Mouse (Mus musculus): Measurements from ENCODE around the gene Olfr969.
"Not testable (repeated sequence)": the region's sequence is repeated elsewhere in the genome, so short reads cannot be mapped to it uniquely, and the experiment has no call there.

Olfr969 gene

DNA sequence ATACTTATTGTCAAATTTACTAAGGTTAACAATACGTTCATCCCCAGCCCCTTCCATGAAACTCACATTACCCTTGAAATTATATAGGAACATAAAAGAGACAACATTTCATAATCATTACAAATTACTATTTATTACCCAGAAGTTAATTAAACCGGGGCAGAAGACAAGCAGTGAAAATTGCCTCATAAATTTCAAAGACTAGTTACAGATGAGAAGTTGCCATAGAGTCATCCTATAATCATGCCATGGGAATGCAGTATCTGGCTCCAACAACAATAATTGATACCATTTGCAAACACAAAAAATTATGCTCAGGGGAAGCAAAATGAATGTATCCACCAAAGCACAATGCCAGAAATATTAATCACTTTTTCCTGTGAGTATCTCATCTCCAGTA is at the start of gene Olfr969:
Olfr969 (plus strand) TSS at position 388 of the 400 bp plus-strand sequence.
- DNase-seq (ENCODE audit: low read depth, low spot score) = no peak

DNA sequence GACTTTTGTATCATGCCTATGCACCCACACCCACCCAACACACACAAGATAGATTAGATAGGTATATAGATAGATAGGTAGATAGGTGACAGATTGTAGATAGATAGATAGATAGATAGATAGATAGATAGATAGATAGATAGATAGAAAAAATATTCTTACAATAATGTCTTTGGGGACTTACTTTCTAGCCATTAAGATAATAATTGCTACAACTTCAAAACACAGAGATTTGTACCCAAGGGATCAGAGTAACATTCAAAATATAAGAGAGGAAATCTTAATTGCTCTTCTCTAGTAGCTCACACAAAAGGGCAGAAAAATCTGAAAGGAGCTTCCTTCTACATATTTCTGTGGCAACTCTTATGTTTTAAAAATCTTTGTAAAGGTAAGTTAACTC is 44.8 kb upstream of the Olfr969 start, which contains the start of gene Olfr967:
Olfr967 (plus strand) TSS at position 301 of the 400 bp plus-strand sequence.
- DNase-seq (ENCODE audit: low read depth, low spot score) = no peak

- no peak for DNase-seq (ENCODE audit: low read depth, low spot score)
These were observed 44.3 kb upstream of the Olfr969 start for GRCm38 (mm10) chr9:39746428-39746827.

- DNase-seq (ENCODE audit: low read depth, low spot score) = no peak
These were observed 7.6 kb upstream of the Olfr969 start, which contains the start of gene Olfr968 for GRCm38 (mm10) chr9:39783153-39783552. TSS of gene Olfr968 (minus strand) at chr9:39783253.

DNA sequence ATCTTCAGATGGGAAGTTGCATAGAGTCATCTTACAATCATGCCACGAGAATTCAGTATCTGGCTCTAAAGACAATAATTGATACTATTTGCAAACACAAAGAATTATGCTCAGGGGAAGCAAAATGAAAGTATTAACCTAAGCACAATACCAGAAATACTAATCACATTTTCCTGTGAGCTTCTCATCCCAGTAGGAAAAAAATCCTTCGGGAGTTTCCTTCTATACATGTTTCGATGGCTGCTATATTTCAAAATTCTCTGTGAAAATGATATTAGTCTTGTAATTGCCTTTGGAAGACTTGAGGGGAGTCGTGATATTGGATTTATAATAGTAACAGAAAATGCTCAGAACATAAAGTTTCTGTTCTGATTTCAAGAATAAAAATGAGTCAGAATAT is 17.8 kb downstream of the Olfr969 start, which contains the start of gene Olfr970:
Olfr970 (plus strand) TSS at position 301 of the 400 bp plus-strand sequence.
- no peak for DNase-seq (ENCODE audit: low read depth, low spot score)

GRCm38 (mm10) chr9:39836576-39836975 is 45.8 kb downstream of the Olfr969 start, which contains the start of gene Olfr971:
TSS of gene Olfr971 (plus strand) at chr9:39836876.
- not testable (repeated sequence) for DNase-seq (ENCODE audit: low read depth, low spot score)

Data from mesoderm, embryonic 11.5 days (tissue).